Mouse (Mus musculus): Measurements from ENCODE around the gene Gm4303. TPM values are rescaled to one million over a fixed set of nuclear protein-coding genes. Genes with fewer than 3 reads are reported as not detected.

Gene Gm4303
- polyA plus RNA-seq (2015; fragmentation: Illumina TruSeq; extraction: RNeasy Lipid Tissue Mini Kit (QIAGEN cat#74804); ENCODE audit: insufficient read depth, low replicate concordance) = not detected

GRCm38 (mm10) chr10:100345672-100346071 lies at the start of gene Gm4303:
Gm4303 (plus strand) TSS chr10:100345972.

GRCm38 (mm10) chr10:100335376-100335775 lies 10.4 kb upstream of the Gm4303 start, which contains the start of gene Gm4301:
Gm4301 (plus strand) TSS chr10:100335676.

GRCm38 (mm10) chr10:100340536-100340935 lies 5.2 kb upstream of the Gm4303 start, which contains the start of gene Gm4302:
Gm4302 (plus strand) TSS chr10:100340836.

GRCm38 (mm10) chr10:100350793-100351192 lies 5.0 kb downstream of the Gm4303 start, which contains the start of gene Gm4305:
Gm4305 (plus strand) TSS chr10:100351093.

GRCm38 (mm10) chr10:100361038-100361437 lies 15.3 kb downstream of the Gm4303 start, which contains the start of gene Gm4307:
Gm4307 (plus strand) TSS chr10:100361338.

GRCm38 (mm10) chr10:100382460-100382859 lies 36.7 kb downstream of the Gm4303 start, which contains the start of gene Gm4312:
Gm4312 (minus strand) TSS chr10:100382560.

Other genes with a start within 250 kb of the Gm4303 start
- gene Gm4301, start 10.3 kb upstream of the Gm4303 start, polyA plus RNA-seq (2015; fragmentation: Illumina TruSeq; extraction: RNeasy Lipid Tissue Mini Kit (QIAGEN cat#74804); ENCODE audit: insufficient read depth, low replicate concordance) = not detected
- not detected for gene Gm4302, start 5.1 kb upstream of the Gm4303 start, polyA plus RNA-seq (2015; fragmentation: Illumina TruSeq; extraction: RNeasy Lipid Tissue Mini Kit (QIAGEN cat#74804); ENCODE audit: insufficient read depth, low replicate concordance)
- not detected for gene Gm4305, start 5.1 kb downstream of the Gm4303 start, polyA plus RNA-seq (2015; fragmentation: Illumina TruSeq; extraction: RNeasy Lipid Tissue Mini Kit (QIAGEN cat#74804); ENCODE audit: insufficient read depth, low replicate concordance)
- not detected for gene Gm4307, start 15.4 kb downstream of the Gm4303 start, polyA plus RNA-seq (2015; fragmentation: Illumina TruSeq; extraction: RNeasy Lipid Tissue Mini Kit (QIAGEN cat#74804); ENCODE audit: insufficient read depth, low replicate concordance)
- not detected for gene Gm4312, start 36.6 kb downstream of the Gm4303 start, polyA plus RNA-seq (2015; fragmentation: Illumina TruSeq; extraction: RNeasy Lipid Tissue Mini Kit (QIAGEN cat#74804); ENCODE audit: insufficient read depth, low replicate concordance)
- 7.8 TPM for gene Tmtc3, start 141.4 kb downstream of the Gm4303 start, polyA plus RNA-seq (2015; fragmentation: Illumina TruSeq; extraction: RNeasy Lipid Tissue Mini Kit (QIAGEN cat#74804); ENCODE audit: insufficient read depth, low replicate concordance)
- gene Cep290, start 141.6 kb downstream of the Gm4303 start, polyA plus RNA-seq (2015; fragmentation: Illumina TruSeq; extraction: RNeasy Lipid Tissue Mini Kit (QIAGEN cat#74804); ENCODE audit: insufficient read depth, low replicate concordance) = 6.2 TPM
- 11.9 TPM for gene 4930430F08Rik, start 244.5 kb downstream of the Gm4303 start, polyA plus RNA-seq (2015; fragmentation: Illumina TruSeq; extraction: RNeasy Lipid Tissue Mini Kit (QIAGEN cat#74804); ENCODE audit: insufficient read depth, low replicate concordance)
- gene 1700017N19Rik, start 244.5 kb downstream of the Gm4303 start, polyA plus RNA-seq (2015; fragmentation: Illumina TruSeq; extraction: RNeasy Lipid Tissue Mini Kit (QIAGEN cat#74804); ENCODE audit: insufficient read depth, low replicate concordance) = not detected

Data from spleen, adult 10 weeks (tissue).